Mouse (Mus musculus) spleen, adult 2 months (tissue): ENCODE results near the gene Polr2m. TPM values are rescaled to one million over a fixed set of nuclear protein-coding genes. Genes with fewer than 3 reads are reported as not detected.

Experiments used
- DNase-seq, 2 experiments: peaks; one replicate each; pipeline versions ENCODE4 v3.0.0 to v3.0.0-alpha.2; 2012 to 2021; ENCODE audit warnings: low spot score in 2 of 2, low read depth in 1 of 2
- H3K27ac ChIP-seq: fragments of 200-500 bp; 2 replicates; pipeline ENCODE4 v1.5.1; 2012; ENCODE audit warnings: low read length, inconsistent platforms; ENCODE audit not compliant: insufficient read depth
- H3K27me3 ChIP-seq: fragments of 200-500 bp; 2 replicates; pipeline ENCODE4 v1.6.1; 2012; ENCODE audit warnings: mild to moderate bottlenecking, moderate library complexity, low read length, inconsistent platforms; ENCODE audit not compliant: control insufficient read depth, insufficient read depth
- H3K36me3 ChIP-seq: fragments of 200-500 bp; 2 replicates; pipeline ENCODE4 v1.6.1; 2012; ENCODE audit warnings: mild to moderate bottlenecking, low read length, inconsistent platforms; ENCODE audit not compliant: control insufficient read depth, insufficient read depth
- H3K4me1 ChIP-seq: fragments of 200-500 bp; 2 replicates; pipeline ENCODE4 v1.6.1; 2011; ENCODE audit warnings: inconsistent platforms; ENCODE audit not compliant: control insufficient read depth, insufficient read depth, insufficient read length
- H3K4me3 ChIP-seq: fragments of 200-500 bp; 2 replicates; pipeline ENCODE4 v1.5.1; 2011; ENCODE audit warnings: mild to moderate bottlenecking, inconsistent platforms; ENCODE audit not compliant: insufficient read depth, insufficient read length; ENCODE audit errors: extremely low read depth
- CTCF ChIP-seq: fragments of 200-500 bp; IDR thresholded peaks from 2 replicates; pipeline ENCODE4 v1.5.1; 2011; ENCODE audit warnings: mild to moderate bottlenecking, inconsistent platforms; ENCODE audit not compliant: insufficient read depth, insufficient read length, insufficient replicate concordance; ENCODE audit errors: extremely low read depth
- POLR2A ChIP-seq: fragments of 200-500 bp; IDR thresholded peaks from 2 replicates; pipeline ENCODE4 v1.6.1; 2011; ENCODE audit warnings: low read depth, low read length, inconsistent platforms
- WGBS: fragments of 180-500 bp; shearing (Covaris S2); methylation state at CpG from one replicate; pipeline ENCODE4 v1.1.7; 2018; 5-methylcytosine and 5-hydroxymethylcytosine counted together
- polyA plus RNA-seq: library from polyadenylated mRNA; depleted of rRNA; stranded (reverse); fragments of >200 nt; gene quantifications from 2 replicates; pipeline ENCODE4 v1.2.3, GENCODE M21; 2012; rRNA removed

Polr2m gene
- polyA plus RNA-seq, 1 experiment = 333 TPM

DNA sequence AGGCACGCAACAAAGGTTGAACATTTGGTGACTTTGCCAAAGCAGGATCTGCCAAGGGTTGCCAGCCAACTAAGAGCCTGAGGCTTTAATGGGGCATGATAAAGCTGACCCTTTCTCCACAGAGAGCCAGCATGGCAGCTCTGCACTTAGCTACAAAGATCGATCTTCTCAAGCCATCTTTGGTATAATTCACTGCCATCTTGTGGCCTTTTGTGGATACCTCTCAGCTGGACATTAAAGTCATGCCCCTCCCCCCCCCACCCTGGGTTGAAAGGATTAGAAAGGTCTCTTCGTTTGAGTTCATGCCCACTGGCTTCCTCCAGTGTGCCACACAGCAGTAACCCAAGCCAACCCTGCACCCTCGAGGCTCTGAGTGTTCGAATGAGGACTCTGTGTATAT lies 31.8 kb downstream of the Polr2m start:
- Histone ChIP-seq H3K27me3 (no peaks in the 10 kb centered on the region), H3K4me3 (no peak overlapping the region), H3K27ac (no peak overlapping the region), H3K36me3 (no peaks in the 10 kb centered on the region), H3K4me1 (no peaks in the 10 kb centered on the region)
- TF ChIP-seq POLR2A = no peak
- TF ChIP-seq CTCF = no peak
- DNase-seq = no peak
- WGBS = 65% methylated on average over 5 of the region's 5 CpGs

DNA sequence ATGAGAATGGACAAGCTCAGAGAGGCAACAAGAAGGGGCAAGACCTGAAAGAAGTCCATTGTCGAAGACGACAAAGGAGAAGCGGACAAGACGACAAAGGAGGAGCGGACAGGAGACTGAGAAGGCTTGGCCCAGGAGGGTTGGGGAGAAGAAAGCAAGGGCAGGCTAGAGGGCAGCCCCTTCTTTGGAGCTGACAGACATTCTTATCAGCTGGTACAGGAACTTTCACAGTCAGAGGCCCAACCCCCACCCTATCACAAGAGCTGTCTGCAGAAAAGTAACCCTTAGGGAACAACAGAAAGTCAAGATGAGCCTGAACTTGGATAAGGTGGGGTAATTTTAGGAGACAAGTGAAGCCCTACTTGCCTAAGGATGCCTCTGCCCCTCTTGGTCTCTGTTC lies 32.4 kb downstream of the Polr2m start:
- H3K36me3 ChIP-seq = no peaks in the 10 kb centered on the region
- no peak for DNase-seq
- H3K4me3 ChIP-seq = no peak overlapping the region
- H3K4me1 ChIP-seq = no peaks in the 10 kb centered on the region
- no peaks in the 10 kb centered on the region for H3K27me3 ChIP-seq
- 87% methylated on average over 5 of the region's 5 CpGs for WGBS
- no peak overlapping the region for H3K27ac ChIP-seq
- no peak for TF ChIP-seq CTCF
- no peak for TF ChIP-seq POLR2A

DNA sequence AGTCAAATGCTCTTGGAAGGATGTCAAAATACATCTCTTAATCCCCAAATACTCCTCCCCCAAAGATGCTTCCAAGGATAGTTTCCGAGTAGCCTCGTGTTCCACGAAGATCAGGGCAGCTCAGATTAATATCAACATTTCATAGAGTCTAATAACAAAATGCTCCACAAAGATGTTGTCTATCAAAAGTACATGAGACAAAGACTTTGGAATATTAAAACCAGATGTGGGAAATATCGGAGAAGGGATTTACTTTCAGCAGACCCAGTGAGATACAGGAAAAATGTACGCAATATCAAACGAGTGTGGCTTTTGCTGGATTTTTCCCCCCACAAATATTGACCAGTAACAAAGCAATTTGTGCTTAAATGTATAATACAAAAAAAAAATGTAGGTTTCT lies 35.1 kb downstream of the Polr2m start:
- no peaks in the 10 kb centered on the region for H3K4me1 ChIP-seq
- DNase-seq = no peak
- no peak overlapping the region for H3K27ac ChIP-seq
- H3K4me3 ChIP-seq = no peak overlapping the region
- no peak for TF ChIP-seq POLR2A
- no peak for TF ChIP-seq CTCF
- H3K36me3 ChIP-seq = no peaks in the 10 kb centered on the region
- 83% methylated on average over 6 of the region's 6 CpGs for WGBS
- no peaks in the 10 kb centered on the region for H3K27me3 ChIP-seq

DNA sequence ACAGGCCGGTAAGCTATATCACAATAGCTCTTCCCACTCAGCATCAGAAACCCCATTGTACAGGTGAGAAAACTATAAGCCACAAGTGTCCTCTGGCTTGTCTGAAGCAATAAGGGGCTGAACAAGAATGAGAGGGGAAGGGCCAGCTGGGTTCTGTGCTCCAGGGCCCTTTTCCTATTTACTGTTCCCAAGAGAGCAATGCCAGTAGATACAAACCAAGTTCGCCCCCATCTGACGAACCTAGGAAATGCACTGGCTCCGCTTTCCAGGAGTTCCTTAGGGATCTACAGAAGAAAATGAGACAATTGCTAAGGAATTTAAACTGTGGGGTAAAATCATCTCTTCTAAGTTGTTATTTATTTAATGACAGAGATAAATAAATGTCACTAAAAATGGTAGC lies 38.2 kb downstream of the Polr2m start:
- H3K27ac ChIP-seq = no peak overlapping the region
- no peaks in the 10 kb centered on the region for H3K27me3 ChIP-seq
- 56% methylated on average over 4 of the region's 4 CpGs for WGBS
- H3K36me3 ChIP-seq = no peaks in the 10 kb centered on the region
- no peak overlapping the region for H3K4me3 ChIP-seq
- TF ChIP-seq POLR2A (no peak), CTCF (no peak)
- H3K4me1 ChIP-seq = no peaks in the 10 kb centered on the region
- DNase-seq = no peak

DNA sequence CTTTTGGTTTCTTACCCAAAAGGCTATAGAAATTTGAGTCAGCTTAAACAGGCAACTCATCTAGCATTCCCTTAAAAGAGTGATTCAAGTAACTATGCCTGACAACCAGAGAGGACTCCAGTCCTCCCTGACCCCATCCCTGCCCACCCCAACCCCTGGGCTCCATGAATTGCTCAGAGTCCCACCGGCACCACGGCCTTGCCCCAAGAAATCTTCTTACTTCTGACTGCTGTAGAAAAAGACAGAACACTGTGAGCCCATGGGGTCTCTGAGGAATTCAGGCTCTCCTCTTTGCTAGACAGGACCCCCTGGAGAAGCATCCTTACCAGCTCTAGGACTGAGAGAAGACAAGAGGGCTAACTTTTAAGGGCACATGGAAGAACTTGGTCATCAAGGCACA lies 40.4 kb downstream of the Polr2m start:
- Histone ChIP-seq H3K4me1 (no peaks in the 10 kb centered on the region), H3K36me3 (no peaks in the 10 kb centered on the region), H3K4me3 (no peak overlapping the region), H3K27me3 (no peaks in the 10 kb centered on the region), H3K27ac (no peak overlapping the region)
- WGBS = 85% methylated on average over 2 of the region's 2 CpGs
- TF ChIP-seq CTCF (no peak), POLR2A (no peak)
- no peak for DNase-seq

DNA sequence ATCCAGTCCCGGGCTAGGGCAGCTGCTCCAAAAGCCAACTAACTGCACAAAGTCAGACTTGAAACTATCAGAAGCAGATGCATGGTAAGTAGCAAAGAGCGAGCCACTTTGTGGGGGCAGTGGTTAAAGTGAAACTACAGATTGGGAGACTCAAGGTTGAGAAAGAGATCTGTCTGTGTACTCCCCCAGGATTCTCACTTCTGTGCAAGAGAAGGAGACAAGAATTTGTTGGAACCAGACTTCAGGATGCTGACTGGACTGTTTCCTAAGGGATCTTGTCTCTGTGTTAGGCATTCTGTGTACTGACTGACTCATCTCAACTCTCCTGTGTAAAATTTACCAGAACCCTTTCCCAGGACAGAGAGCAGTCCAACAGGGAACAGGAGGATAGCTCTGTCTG lies 47.6 kb downstream of the Polr2m start:
- Histone ChIP-seq H3K27ac (no peak overlapping the region), H3K36me3 (no peaks in the 10 kb centered on the region), H3K4me3 (no peak overlapping the region), H3K4me1 (no peaks in the 10 kb centered on the region), H3K27me3 (no peaks in the 10 kb centered on the region)
- DNase-seq = no peak
- TF ChIP-seq POLR2A = no peak
- 70% methylated on average over 2 of the region's 2 CpGs for WGBS

Other genes starting within 250 kb of the Polr2m start
- 1.6 and 1.8 TPM in 2 replicates for gene Myzap, start 106.4 kb upstream of the Polr2m start, polyA plus RNA-seq